Mouse (Mus musculus): ENCODE data around the gene Vmn2r18.
A peak's percentile ranks its signal among the peaks of the same experiment; 100 is the strongest.

Gene Vmn2r18

DNA sequence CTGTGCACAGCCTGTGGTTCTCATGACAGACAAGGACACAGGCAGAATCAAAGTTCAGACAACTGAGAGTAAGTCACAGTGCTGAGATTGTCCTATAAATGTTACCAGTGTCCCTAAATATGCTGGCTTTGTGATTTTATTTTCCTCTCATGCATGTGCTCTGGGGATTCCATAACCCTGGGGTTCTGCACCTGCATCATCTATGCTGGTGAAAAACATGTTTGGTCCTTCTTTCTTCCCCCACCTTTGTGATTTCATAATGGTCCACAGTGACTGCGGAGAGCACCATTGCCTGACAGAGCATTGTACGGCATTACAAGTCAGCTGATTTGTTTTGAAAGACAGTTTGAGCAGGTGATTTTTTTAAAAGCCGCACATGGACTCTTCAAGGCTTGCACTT, at the start of gene Vmn2r18:
Vmn2r18 (minus strand) TSS at position 101 of the 400 bp plus-strand sequence.
- DNase-seq (ENCODE audit: low spot score): no peak

DNA sequence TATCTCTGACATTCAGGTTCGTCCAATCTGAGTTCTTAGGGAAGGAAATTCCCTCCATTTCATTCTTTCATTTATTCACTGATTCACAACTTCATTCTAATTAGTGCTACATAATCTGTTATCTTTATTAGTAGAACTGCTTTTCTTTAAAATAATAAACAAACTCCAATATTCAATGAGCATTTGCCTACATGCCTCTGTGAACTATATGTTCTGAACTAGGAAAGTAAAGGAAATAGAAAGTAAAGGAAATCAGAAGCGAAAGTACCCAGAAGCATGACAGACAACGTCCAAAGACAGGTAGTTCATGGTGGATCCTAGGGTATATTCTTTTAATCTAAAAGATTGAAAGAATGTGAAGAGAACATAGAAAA, 45.6 kb upstream of the Vmn2r18 start:
- DNase-seq (ENCODE audit: low spot score): no peak

GRCm38 (mm10) chr5:151650700-151651410, 45.0 kb upstream of the Vmn2r18 start, which contains the start of gene Rfc3:
Gene Rfc3 (minus strand): TSS chr5:151651242.
- peak; percentile 98 for DNase-seq (ENCODE audit: low spot score)

DNA sequence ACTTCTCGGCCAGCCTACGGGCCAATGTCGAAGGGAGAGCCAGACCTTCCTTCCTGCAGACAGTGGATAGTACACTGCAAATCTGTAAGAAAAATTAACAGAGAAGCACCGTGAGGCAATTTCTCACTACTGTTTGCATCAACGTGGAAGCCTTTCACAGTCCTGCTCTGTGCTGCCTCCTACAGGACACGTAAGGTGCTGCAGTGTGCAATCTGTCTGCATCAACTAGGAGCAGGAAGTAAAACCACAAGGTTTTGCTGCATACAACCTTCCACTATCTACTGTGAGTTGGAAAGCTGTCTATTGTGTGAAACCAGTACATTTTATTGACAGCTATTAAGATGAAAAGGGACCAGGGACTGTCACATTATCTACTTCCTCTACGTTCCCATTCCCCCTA, 39.0 kb upstream of the Vmn2r18 start:
- peak; percentile 46 for DNase-seq (ENCODE audit: low spot score)

GRCm38 (mm10) chr5:151642867-151643266, 37.0 kb upstream of the Vmn2r18 start:
- DNase-seq (ENCODE audit: low spot score): no peak

- no peak for DNase-seq (ENCODE audit: low spot score)
These were observed 36.3 kb upstream of the Vmn2r18 start for GRCm38 (mm10) chr5:151642102-151642501.

DNA sequence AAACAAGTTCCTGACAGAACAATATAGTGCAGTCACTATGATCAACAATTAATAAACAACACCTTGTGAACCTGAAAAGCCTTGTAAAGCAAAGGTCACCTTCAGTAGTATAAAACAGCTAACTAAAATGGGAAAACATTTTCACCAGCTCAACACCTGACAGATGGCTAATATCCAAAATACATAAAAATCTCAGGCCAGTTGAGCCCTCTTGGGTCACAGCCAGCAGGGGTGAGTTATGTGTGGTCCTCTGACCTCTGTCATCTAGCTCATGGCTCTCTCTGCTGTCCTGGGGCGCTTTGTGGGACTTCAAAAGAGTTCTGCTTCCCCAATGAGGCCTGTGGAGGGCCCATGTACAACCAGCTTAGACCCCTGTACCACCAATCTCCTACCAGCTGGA, 4.1 kb downstream of the Vmn2r18 start:
- no peak for DNase-seq (ENCODE audit: low spot score)

Measured in embryo, embryonic 10 days (tissue).